Mouse (Mus musculus): ENCODE measurements around the gene Clk1.

DNA sequence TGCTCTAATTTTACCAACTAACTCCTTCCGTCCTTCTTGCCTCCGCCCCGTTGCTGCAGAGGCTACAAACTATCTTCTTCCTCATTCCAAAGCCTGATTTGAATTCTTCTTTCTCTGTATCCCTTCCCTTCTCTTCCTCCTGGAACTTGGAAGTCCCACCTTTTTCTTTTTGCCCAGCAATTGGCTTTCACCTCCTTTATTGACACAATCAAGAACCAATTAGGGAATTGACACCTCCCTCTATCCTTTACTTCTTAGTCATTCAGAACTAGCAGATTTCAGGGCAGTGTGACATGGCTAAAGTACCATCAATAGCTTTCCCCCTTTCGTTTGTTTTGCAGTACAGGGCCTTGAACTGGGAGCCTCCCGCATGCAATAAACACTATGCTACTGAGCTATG is 34.3 kb upstream of the Clk1 start:
- TF ChIP-seq CTCF (conservative IDR thresholded peaks at IDR 0.05; ENCODE audit: low read length): no peak
- TF ChIP-seq NANOG (IDR thresholded peaks at IDR 0.05; ENCODE audit: borderline replicate concordance, low read length): no peak
- TF ChIP-seq POU5F1 (IDR thresholded peaks at IDR 0.05; ENCODE audit: borderline replicate concordance, low read length): no peak
